Mouse (Mus musculus): ENCODE data around the gene Nup93.

GRCm38 (mm10) chr8:94340796-94341195 is 126.4 kb downstream of the Nup93 start:
- no peak for TF ChIP-seq POLR2A (IDR thresholded peaks at IDR 0.05; ENCODE audit: extremely low read depth, insufficient read depth, low read length)
- TF ChIP-seq CTCF (IDR thresholded peaks at IDR 0.05; ENCODE audit: low read depth, low read length) = no peak
